Mouse (Mus musculus): ENCODE measurements around the gene Sun2.

- no peak for TF ChIP-seq CTCF (IDR thresholded peaks at IDR 0.05; ENCODE audit: control insufficient read depth, insufficient read depth, insufficient read length)
- TF ChIP-seq MYOD1 (IDR thresholded peaks at IDR 0.05; ENCODE audit: control insufficient read depth, insufficient read length, low read depth), result no peak
- no peak for TF ChIP-seq CEBPB (IDR thresholded peaks at IDR 0.05; ENCODE audit: low read depth)
- no peak for TF ChIP-seq USF1 (IDR thresholded peaks at IDR 0.05; ENCODE audit: low read depth)
These were observed 56.1 kb downstream of the Sun2 start for GRCm38 (mm10) chr15:79686046-79686869.
